Mouse (Mus musculus) left cerebral cortex, adult 2 months (tissue): Measurements from ENCODE around the gene Rimbp3. TPM values are rescaled to one million over a fixed set of nuclear protein-coding genes. Genes with fewer than 3 reads are reported as not detected.

ENCODE experiments used
- DNase-seq, 2 experiments: peaks; one replicate each; pipeline ENCODE4 v3.0.0; 2021 to 2022; ENCODE audit warnings: low spot score in 2 of 2, mixed read lengths in 1 of 2; ENCODE audit errors: extremely low spot score in 1 of 2
- H3K27ac ChIP-seq: fragments of 200-600 bp; 2 replicates; pipeline ENCODE4 v1.8.1; 2022
- H3K4me3 ChIP-seq: fragments of 200-600 bp; 2 replicates; pipeline ENCODE4 v1.8.1; 2022
- CTCF ChIP-seq: fragments of 200-600 bp; IDR thresholded peaks from 2 replicates; pipeline ENCODE4 v1.8.1; 2022; ENCODE audit warnings: antibody characterized with exemption, mild to moderate bottlenecking, moderate library complexity
- intact Hi-C: fragments of 180-260 bp; cut with DNase I; formaldehyde crosslinking; loops from one replicate; pipeline ENCODE4 v1.15.1; 2025
- total RNA-seq, 2 experiments: library from RNA; stranded (reverse); gene quantifications; 2 replicates each; pipeline ENCODE4 v1.2.3; 2021

Rimbp3 gene
- total RNA-seq, 2 experiments from 2014 or later: 1.8 to 2.0 TPM

- no peak for TF ChIP-seq CTCF
- Histone ChIP-seq H3K27ac (no peak overlapping the region), H3K4me3 (no peak overlapping the region)
- intact Hi-C loops: no loop called here
- DNase-seq: no peak
Measured at GRCm38 (mm10) chr16:17247727-17248126, 39.3 kb downstream of the Rimbp3 start.

GRCm38 (mm10) chr16:17249135-17249534, 40.7 kb downstream of the Rimbp3 start:
- intact Hi-C loops: no loop called here
- DNase-seq: no peak
- no peak overlapping the region for H3K27ac ChIP-seq
- TF ChIP-seq CTCF: no peak
- no peak overlapping the region for H3K4me3 ChIP-seq

- no peak for DNase-seq
- intact Hi-C loops: no loop called here
- Histone ChIP-seq H3K4me3 (no peak overlapping the region), H3K27ac (no peak overlapping the region)
- TF ChIP-seq CTCF: no peak
Measured at GRCm38 (mm10) chr16:17251539-17251938, 43.1 kb downstream of the Rimbp3 start.

GRCm38 (mm10) chr16:17252086-17252726, 43.8 kb downstream of the Rimbp3 start:
- TF ChIP-seq CTCF: no peak

GRCm38 (mm10) chr16:17252841-17253240, 44.4 kb downstream of the Rimbp3 start:
- no peak overlapping the region for H3K4me3 ChIP-seq
- no peak for DNase-seq
- no peak for TF ChIP-seq CTCF
- H3K27ac ChIP-seq: no peak overlapping the region
- intact Hi-C loops: no loop called here

More at GRCm38 (mm10) chr16:17252086-17252726, 43.8 kb downstream of the Rimbp3 start:
- intact Hi-C loops: no loop called here
- no peak for DNase-seq
- Histone ChIP-seq H3K27ac (no peak overlapping the region), H3K4me3 (no peak overlapping the region)

GRCm38 (mm10) chr16:17254005-17254597, 45.7 kb downstream of the Rimbp3 start:
- no peak overlapping the region for H3K4me3 ChIP-seq
- intact Hi-C loops: no loop called here
- no peak for DNase-seq
- no peak for TF ChIP-seq CTCF
- no peak overlapping the region for H3K27ac ChIP-seq

GRCm38 (mm10) chr16:17255270-17255669, 46.9 kb downstream of the Rimbp3 start:
- intact Hi-C loops: no loop called here
- no peak for TF ChIP-seq CTCF

GRCm38 (mm10) chr16:17257359-17257821, 49.0 kb downstream of the Rimbp3 start:
- no peak for DNase-seq
- H3K27ac ChIP-seq: no peak overlapping the region
- H3K4me3 ChIP-seq: no peak overlapping the region
- intact Hi-C loops: no loop called here
- no peak; the same call in 1 of the 2 replicates for TF ChIP-seq CTCF

More at GRCm38 (mm10) chr16:17255270-17255669, 46.9 kb downstream of the Rimbp3 start:
- H3K27ac ChIP-seq: no peak overlapping the region
- DNase-seq: no peak
- H3K4me3 ChIP-seq: no peak overlapping the region

- no peak for DNase-seq
- TF ChIP-seq CTCF: no peak
- intact Hi-C loops: no loop called here
- H3K4me3 ChIP-seq: no peak overlapping the region
- no peak overlapping the region for H3K27ac ChIP-seq
Measured at GRCm38 (mm10) chr16:17258917-17259316, 50.5 kb downstream of the Rimbp3 start.

- no peak for TF ChIP-seq CTCF
- Histone ChIP-seq H3K4me3 (no peak overlapping the region), H3K27ac (no peak overlapping the region)
- DNase-seq: no peak
- intact Hi-C loops: no loop called here
Measured at GRCm38 (mm10) chr16:17261341-17261740, 52.9 kb downstream of the Rimbp3 start.

Other genes starting within 250 kb of the Rimbp3 start
- 100 to 1,000 TPM; 442 to 445 TPM for gene Mapk1, start 225.2 kb upstream of the Rimbp3 start, total RNA-seq
- 10 to 100 TPM; 36.4 to 40.6 TPM for gene Ypel1, start 138.9 kb upstream of the Rimbp3 start, total RNA-seq
- gene Ppil2, start 97.3 kb upstream of the Rimbp3 start, total RNA-seq: 10 to 100 TPM; 85.3 to 89.8 TPM
- gene 2610318N02Rik, start 83.4 kb upstream of the Rimbp3 start, total RNA-seq: 1 to 10 TPM; 1.1 to 2.5 TPM
- 10 to 100 TPM; 20.2 to 25.2 TPM for gene Sdf2l1, start 76.2 kb upstream of the Rimbp3 start, total RNA-seq
- gene Ydjc, start 64.0 kb upstream of the Rimbp3 start, total RNA-seq: 10 to 100 TPM; 24.0 to 25.4 TPM
- 1 to 10 TPM; 1.3 to 2.1 TPM for gene Ccdc116, start 61.4 kb upstream of the Rimbp3 start, total RNA-seq
- gene Ube2l3, start 6.0 kb upstream of the Rimbp3 start, total RNA-seq: 100 to 1,000 TPM; 140 to 146 TPM
- gene Hic2, start 25.0 kb downstream of the Rimbp3 start, total RNA-seq: 1 to 10 TPM; 5.3 to 6.0 TPM
- 100 to 1,000 TPM; 105 to 116 TPM for gene Tmem191c, start 67.5 kb downstream of the Rimbp3 start, total RNA-seq
- 1 to 10 TPM; 1.8 to 2.8 TPM for gene Serpind1, start 122.8 kb downstream of the Rimbp3 start, total RNA-seq
- 10 to 100 TPM; 19.2 to 21.3 TPM for gene Snap29, start 197.4 kb downstream of the Rimbp3 start, total RNA-seq
- 100 to 1,000 TPM; 343 to 370 TPM for gene Pi4ka, start 197.7 kb downstream of the Rimbp3 start, total RNA-seq
- 10 to 100 TPM; 31.9 to 36.7 TPM for gene Crkl, start 243.4 kb downstream of the Rimbp3 start, total RNA-seq